Mouse (Mus musculus) fat pad, adult 2 months (tissue): Measurements from ENCODE around the gene Daam1.

Experiments
- DNase-seq: peaks from one replicate; pipeline ENCODE4 v3.0.0-alpha.2; 2011; ENCODE audit warnings: low read depth, low spot score; ENCODE audit errors: extremely low read depth

Daam1 gene

GRCm38 (mm10) chr12:71891729-71892355 lies 61.0 kb downstream of the Daam1 start:
- no peak for DNase-seq

GRCm38 (mm10) chr12:71892996-71893605 lies 62.2 kb downstream of the Daam1 start:
- no peak for DNase-seq

- no peak for DNase-seq
These were observed 67.4 kb downstream of the Daam1 start for GRCm38 (mm10) chr12:71898231-71898630.

- no peak for DNase-seq
These were observed 68.0 kb downstream of the Daam1 start for GRCm38 (mm10) chr12:71898666-71899520.

GRCm38 (mm10) chr12:71899566-71899965 lies 68.7 kb downstream of the Daam1 start:
- DNase-seq, result no peak

- no peak for DNase-seq
These were observed 70.3 kb downstream of the Daam1 start for GRCm38 (mm10) chr12:71901211-71901610.

- no peak for DNase-seq
These were observed 71.0 kb downstream of the Daam1 start for GRCm38 (mm10) chr12:71901859-71902258.

GRCm38 (mm10) chr12:71902317-71902716 lies 71.4 kb downstream of the Daam1 start:
- no peak for DNase-seq

- no peak for DNase-seq
These were observed 72.3 kb downstream of the Daam1 start for GRCm38 (mm10) chr12:71903218-71903617.

GRCm38 (mm10) chr12:71904310-71904709 lies 73.4 kb downstream of the Daam1 start:
- no peak for DNase-seq

GRCm38 (mm10) chr12:71904926-71905325 lies 74.0 kb downstream of the Daam1 start:
- no peak for DNase-seq

- DNase-seq, result no peak
These were observed 74.9 kb downstream of the Daam1 start for GRCm38 (mm10) chr12:71905640-71906320.

- no peak for DNase-seq
These were observed 75.8 kb downstream of the Daam1 start for GRCm38 (mm10) chr12:71906582-71907267.

- DNase-seq, result no peak
These were observed 78.1 kb downstream of the Daam1 start for GRCm38 (mm10) chr12:71908984-71909383.

- DNase-seq, result no peak
These were observed 79.4 kb downstream of the Daam1 start for GRCm38 (mm10) chr12:71910246-71910645.

- DNase-seq, result no peak
These were observed 81.4 kb downstream of the Daam1 start for GRCm38 (mm10) chr12:71912262-71912661.

GRCm38 (mm10) chr12:71919156-71919555 lies 88.3 kb downstream of the Daam1 start:
- no peak for DNase-seq

- DNase-seq, result no peak
These were observed 89.1 kb downstream of the Daam1 start for GRCm38 (mm10) chr12:71919962-71920361.

- no peak for DNase-seq
These were observed 92.0 kb downstream of the Daam1 start for GRCm38 (mm10) chr12:71922827-71923381.

- no peak for DNase-seq
These were observed 94.2 kb downstream of the Daam1 start for GRCm38 (mm10) chr12:71924978-71925529.
